Mouse (Mus musculus): ENCODE measurements at regions not wholly inside any gene's neighbourhood (a gene's known extent, or its start where the extent isn't known, plus 50 kb on each side); places are given as distances from the start of the nearest gene placed in this dataset.

GRCm38 (mm10) chr9:23097134-23097789 lies 125.6 kb upstream of the Bmper start:
- TF ChIP-seq POLR2A (IDR thresholded peaks at IDR 0.05; ENCODE audit: borderline replicate concordance, extremely low read depth, low read depth, low read length) (no peak), CTCF (IDR thresholded peaks at IDR 0.05; ENCODE audit: insufficient read depth, low read length) (no peak)
